Mouse (Mus musculus) lung, embryonic 14.5 days (tissue): ENCODE data around the gene Myh8. TPM values are rescaled to one million over a fixed set of nuclear protein-coding genes. Genes with fewer than 3 reads are reported as not detected.

Experiments
- ATAC-seq: fragments of 200-750 bp; cut with Nextera tagmentation; 2 replicates; pipeline ENCODE4 v1.8.0; 2017; ENCODE audit warnings: mild to moderate bottlenecking, moderate TSS enrichment, moderate library complexity; ENCODE audit not compliant: insufficient read depth
- DNase-seq: peaks from one replicate; pipeline ENCODE4 v3.0.0-alpha.2; 2015
- H3K27ac ChIP-seq: fragments of 300-500 bp; sonication (generic); 2 replicates; pipeline ENCODE4 v1.5.1; 2014; ENCODE audit warnings: low read depth, mild to moderate bottlenecking, moderate library complexity
- H3K27me3 ChIP-seq: fragments of 300-500 bp; sonication (generic); 2 replicates; pipeline ENCODE4 v1.6.1; 2014; ENCODE audit warnings: low read length, control low read depth; ENCODE audit not compliant: insufficient read depth
- H3K36me3 ChIP-seq: fragments of 300-500 bp; sonication (generic); 2 replicates; pipeline ENCODE4 v1.6.1; 2014; ENCODE audit warnings: control low read depth; ENCODE audit not compliant: insufficient read depth
- H3K4me1 ChIP-seq: fragments of 300-500 bp; sonication (generic); 2 replicates; pipeline ENCODE4 v1.6.1; 2014; ENCODE audit warnings: antibody characterized with exemption, control low read depth; ENCODE audit not compliant: insufficient read depth
- H3K4me2 ChIP-seq: fragments of 300-500 bp; sonication (generic); 2 replicates; pipeline ENCODE4 v1.6.1; 2014; ENCODE audit warnings: mild to moderate bottlenecking
- H3K4me3 ChIP-seq: fragments of 300-500 bp; sonication (generic); 2 replicates; pipeline ENCODE4 v1.5.1; 2014; ENCODE audit warnings: low read depth, low read length
- H3K9ac ChIP-seq: fragments of 300-500 bp; sonication (generic); 2 replicates; pipeline ENCODE4 v1.6.1; 2014
- H3K9me3 ChIP-seq: fragments of 300-500 bp; sonication (generic); 2 replicates; pipeline ENCODE4 v1.6.1; 2016; ENCODE audit warnings: low read depth, low read length, control low read depth
- CTCF ChIP-seq: IDR thresholded peaks from 2 replicates; pipeline ENCODE4 v1.5.1; 2016; ENCODE audit warnings: antibody characterized with exemption, low read depth
- WGBS: fragments of 180-500 bp; shearing (Covaris S2); extraction: QIAGEN DNeasy Blood & Tissue Kit; methylation state at CpG from one replicate; pipeline ENCODE4 v1.1.7; 2014; 5-methylcytosine and 5-hydroxymethylcytosine counted together
- polyA plus RNA-seq: library from polyadenylated mRNA; unstranded; fragments of >200 nt; fragmentation: Nextera tagmentation; extraction: Ambion mirVana; gene quantifications from 2 replicates; pipeline ENCODE4 v1.2.1, GENCODE M21; 2014

Gene Myh8
- polyA plus RNA-seq, 1 experiment from 2014 or later: 0.22 TPM

DNA sequence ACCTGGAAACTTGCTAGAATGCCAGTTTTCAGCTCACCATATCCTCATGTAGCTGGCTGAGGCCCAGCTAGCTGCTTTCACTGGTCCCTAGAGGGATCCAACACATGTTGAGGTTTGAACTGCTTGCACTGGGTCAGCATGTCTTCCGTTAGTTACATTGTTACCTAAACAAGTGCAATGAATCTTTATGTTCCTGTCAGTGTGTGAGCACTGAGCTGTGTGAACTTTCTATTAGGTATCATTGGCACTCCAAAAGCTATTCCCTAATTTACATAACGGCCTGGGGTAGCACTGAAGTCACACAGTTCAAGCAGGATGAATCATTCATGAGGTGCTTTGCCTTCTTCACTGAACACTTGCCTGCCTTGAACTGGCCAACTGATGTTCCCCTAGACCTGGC, 49.6 kb downstream of the Myh8 start:
- H3K9ac ChIP-seq: no peak overlapping the region
- ATAC-seq: no peak
- no peaks in the 10 kb centered on the region for H3K9me3 ChIP-seq
- H3K27me3 ChIP-seq: no peaks in the 10 kb centered on the region
- WGBS: 75% methylated on average over 2 of the region's 2 CpGs
- no peak overlapping the region for H3K4me3 ChIP-seq
- no peak for TF ChIP-seq CTCF
- no peak for DNase-seq
- H3K4me1 ChIP-seq: no peaks in the 10 kb centered on the region
- H3K27ac ChIP-seq: no peak overlapping the region
- no peaks in the 10 kb centered on the region for H3K36me3 ChIP-seq
- no peak overlapping the region for H3K4me2 ChIP-seq

GRCm38 (mm10) chr11:67344556-67344955, 67.6 kb downstream of the Myh8 start:
- no peaks in the 10 kb centered on the region for H3K27me3 ChIP-seq
- no peak overlapping the region for H3K9ac ChIP-seq
- H3K9me3 ChIP-seq: no peaks in the 10 kb centered on the region
- no peak overlapping the region for H3K4me3 ChIP-seq
- no peaks in the 10 kb centered on the region for H3K36me3 ChIP-seq
- no peak overlapping the region for H3K27ac ChIP-seq
- ATAC-seq (no peak), DNase-seq (no peak)
- TF ChIP-seq CTCF: no peak
- no peak overlapping the region for H3K4me2 ChIP-seq
- H3K4me1 ChIP-seq: no peaks in the 10 kb centered on the region
- 51% methylated on average over 3 of the region's 3 CpGs for WGBS

DNA sequence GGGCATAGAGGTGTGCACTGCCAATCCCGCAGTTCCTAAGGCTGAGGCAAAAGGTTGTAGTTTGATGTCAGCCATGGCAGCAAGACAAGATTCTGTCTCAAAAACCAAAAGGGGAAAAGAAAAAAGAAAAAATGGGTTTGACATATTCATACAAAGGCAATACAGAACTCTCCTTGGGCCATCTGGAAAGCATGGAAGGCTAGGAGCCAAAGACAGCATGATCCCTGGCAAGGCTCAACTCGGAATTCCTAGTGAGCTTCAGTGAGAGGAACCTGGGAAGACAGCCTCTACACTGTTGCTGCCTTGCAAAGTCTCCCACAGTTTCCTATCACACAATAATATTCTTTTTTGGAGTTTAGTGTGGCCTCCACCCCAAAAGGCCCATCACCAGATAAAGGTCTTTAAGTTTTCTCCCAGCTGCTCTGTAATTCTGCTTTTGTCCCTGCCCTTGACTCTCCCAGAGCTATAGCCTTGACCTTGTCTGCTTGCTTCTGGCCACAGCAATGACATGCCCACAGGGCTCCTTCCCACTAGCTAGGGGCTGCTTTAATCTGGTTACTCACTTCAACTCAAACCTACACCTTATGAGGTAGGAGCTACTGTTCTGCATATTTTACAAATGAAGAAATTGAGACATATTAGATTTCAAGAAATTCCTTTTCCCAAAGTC, 68.4 kb downstream of the Myh8 start:
- Histone ChIP-seq H3K36me3 (no peaks in the 10 kb centered on the region), H3K9ac (no peak overlapping the region), H3K4me3 (no peak overlapping the region), H3K4me1 (no peaks in the 10 kb centered on the region), H3K27ac (no peak overlapping the region), H3K9me3 (no peaks in the 10 kb centered on the region), H3K4me2 (no peak overlapping the region), H3K27me3 (no peaks in the 10 kb centered on the region)
- 56% methylated on average over 2 of the region's 2 CpGs for WGBS
- ATAC-seq (no peak), DNase-seq (no peak)
- no peak for TF ChIP-seq CTCF

- DNase-seq (no peak), ATAC-seq (no peak)
- Histone ChIP-seq H3K27me3 (no peaks in the 10 kb centered on the region), H3K27ac (no peak overlapping the region), H3K4me2 (no peak overlapping the region), H3K9me3 (no peaks in the 10 kb centered on the region), H3K4me1 (no peaks in the 10 kb centered on the region), H3K36me3 (no peaks in the 10 kb centered on the region), H3K4me3 (no peak overlapping the region), H3K9ac (no peak overlapping the region)
- TF ChIP-seq CTCF: no peak
Measured at GRCm38 (mm10) chr11:67345856-67346236, 68.9 kb downstream of the Myh8 start.

DNA sequence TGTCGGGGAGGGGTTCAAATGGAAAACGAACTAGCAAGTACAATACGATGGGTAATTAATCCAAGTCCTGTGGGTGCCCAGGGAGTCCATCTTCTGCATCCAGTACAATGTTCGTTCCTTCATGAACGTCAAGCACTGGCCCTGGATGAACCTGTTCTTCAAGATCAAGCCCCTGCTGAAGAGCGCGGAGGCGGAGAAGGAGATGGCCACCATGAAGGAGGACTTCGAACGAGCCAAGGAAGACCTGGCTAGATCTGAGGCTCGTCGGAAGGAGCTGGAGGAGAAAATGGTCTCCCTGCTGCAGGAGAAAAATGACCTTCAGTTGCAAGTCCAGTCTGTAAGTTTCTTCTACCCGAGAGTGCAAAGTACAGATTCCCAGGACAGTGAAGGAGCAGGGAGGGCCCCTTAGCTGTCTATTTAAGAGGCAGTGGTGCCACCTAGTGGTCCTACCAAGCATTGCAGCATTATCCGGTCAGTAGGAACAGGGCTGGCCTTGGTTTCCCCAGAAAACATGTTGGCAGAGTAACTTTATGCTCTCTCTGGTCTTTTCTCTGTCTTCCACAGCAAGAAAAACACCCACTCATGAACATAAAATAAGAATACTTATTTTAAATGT, 73.3 kb downstream of the Myh8 start:
- H3K27me3 ChIP-seq: no peaks in the 10 kb centered on the region
- no peak overlapping the region for H3K27ac ChIP-seq
- TF ChIP-seq CTCF: peak; percentile 94
- peak; percentile 93 for DNase-seq
- H3K4me3 ChIP-seq: no peak overlapping the region
- ATAC-seq: peak; percentile 69; the same call in 1 of the 2 replicates
- no peaks in the 10 kb centered on the region for H3K9me3 ChIP-seq
- H3K4me2 ChIP-seq: 0 out of 2 replicates have a peak overlapping the region, but pooled peaks have one; percentile 13
- H3K4me1 ChIP-seq: no peaks in the 10 kb centered on the region
- H3K36me3 ChIP-seq: no peaks in the 10 kb centered on the region
- WGBS: 40% methylated on average over 14 of the region's 14 CpGs
- no peak overlapping the region for H3K9ac ChIP-seq

GRCm38 (mm10) chr11:67353011-67353410, 76.1 kb downstream of the Myh8 start:
- Histone ChIP-seq H3K36me3 (no peaks in the 10 kb centered on the region), H3K4me3 (no peak overlapping the region), H3K27me3 (no peaks in the 10 kb centered on the region), H3K4me1 (no peaks in the 10 kb centered on the region), H3K4me2 (no peak overlapping the region), H3K27ac (no peak overlapping the region), H3K9me3 (no peaks in the 10 kb centered on the region), H3K9ac (no peak overlapping the region)
- ATAC-seq (no peak), DNase-seq (no peak)
- peak; percentile 39 for TF ChIP-seq CTCF
- 57% methylated on average over 4 of the region's 4 CpGs for WGBS

GRCm38 (mm10) chr11:67358031-67358430, 81.1 kb downstream of the Myh8 start:
- no peaks in the 10 kb centered on the region for H3K27me3 ChIP-seq
- H3K27ac ChIP-seq: no peak overlapping the region
- H3K9ac ChIP-seq: no peak overlapping the region
- no peaks in the 10 kb centered on the region for H3K9me3 ChIP-seq
- H3K4me1 ChIP-seq: no peaks in the 10 kb centered on the region
- no peak for TF ChIP-seq CTCF
- no peak overlapping the region for H3K4me2 ChIP-seq
- 73% methylated on average over 10 of the region's 10 CpGs for WGBS
- DNase-seq (no peak), ATAC-seq (no peak)
- H3K4me3 ChIP-seq: no peak overlapping the region
- H3K36me3 ChIP-seq: no peaks in the 10 kb centered on the region

Other genes starting within 250 kb of the Myh8 start
- 31.3 and 31.4 TPM in 2 replicates for gene Adprm, start 224.5 kb upstream of the Myh8 start, polyA plus RNA-seq
- gene Sco1, start 224.5 kb upstream of the Myh8 start, polyA plus RNA-seq: 18.8 and 20.3 TPM in 2 replicates
- gene Myh3, start 198.8 kb upstream of the Myh8 start, polyA plus RNA-seq: 0.05 and 0.17 TPM in 2 replicates
- gene Myh2, start 106.1 kb upstream of the Myh8 start, polyA plus RNA-seq: not detected in 2 replicates
- not detected in 2 replicates for gene Myh1, start 77.1 kb upstream of the Myh8 start, polyA plus RNA-seq
- gene Myh4, start 39.1 kb upstream of the Myh8 start, polyA plus RNA-seq: 0.03 TPM in 1 of 2 replicates, not detected in the other
- gene Myh13, start 44.5 kb downstream of the Myh8 start, polyA plus RNA-seq: 0.11 and 0.34 TPM in 2 replicates
- gene Gas7, start 178.3 kb downstream of the Myh8 start, polyA plus RNA-seq: 9.1 and 10.5 TPM in 2 replicates